Mouse (Mus musculus) layer of hippocampus, adult 8-10 months (tissue): ENCODE measurements around the gene Nox1. TPM values are rescaled to one million over a fixed set of nuclear protein-coding genes. Genes with fewer than 3 reads are reported as not detected.
"Not testable (repeated sequence)": the region's sequence is repeated elsewhere in the genome, so short reads cannot be mapped to it uniquely, and the experiment has no call there.

Experiments used
- DNase-seq, 2 experiments: peaks; one replicate each; pipeline ENCODE4 v3.0.0; 2022; ENCODE audit warnings: low spot score in 2 of 2
- total RNA-seq, 4 experiments: library from RNA; stranded (reverse); gene quantifications; 2 replicates each; pipeline ENCODE4 v1.2.4; 2022

Nox1 gene
- not detected for total RNA-seq

DNA sequence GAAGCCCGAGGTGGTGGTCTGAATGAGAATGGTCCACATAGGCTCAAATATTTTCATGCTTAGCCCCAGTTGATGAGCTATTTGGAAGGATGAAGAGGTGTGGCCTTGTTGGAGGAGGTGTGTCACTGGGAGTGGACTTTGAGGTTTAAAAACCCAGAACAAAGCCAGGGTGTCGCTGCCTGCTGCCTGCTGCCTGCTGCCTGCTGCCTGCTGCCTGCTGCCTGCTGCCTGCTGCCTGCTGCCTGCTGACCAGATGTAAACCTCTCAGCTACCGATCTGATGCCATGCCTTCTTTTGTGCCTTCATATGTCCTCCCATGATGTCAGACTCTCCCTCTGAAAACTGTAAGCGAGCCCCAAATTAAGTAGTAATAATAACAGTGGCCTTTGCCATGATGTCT lies at the start of gene Nox1:
Gene Nox1 (minus strand): TSS at position 101 of the 400 bp plus-strand sequence.
- DNase-seq = no peak

DNA sequence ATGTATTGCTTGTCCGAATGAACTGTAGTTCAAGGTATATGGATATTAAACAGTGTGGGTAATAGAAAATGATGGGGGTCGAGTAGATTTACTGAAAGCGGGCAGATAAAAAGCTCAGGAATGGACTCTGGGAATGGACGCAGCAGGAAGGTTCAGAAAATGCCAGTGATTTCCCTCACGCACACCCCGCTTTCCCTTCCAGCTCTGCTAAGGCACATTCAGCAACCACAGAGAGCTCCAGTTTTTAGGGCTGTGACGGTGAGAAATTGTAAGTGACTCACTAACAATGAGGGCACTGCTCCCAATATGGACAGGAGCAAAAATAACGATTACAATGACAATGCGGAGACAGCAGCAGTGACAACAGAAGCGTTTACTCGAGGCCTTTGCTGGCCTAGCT lies 40.4 kb upstream of the Nox1 start:
- DNase-seq = no peak

DNA sequence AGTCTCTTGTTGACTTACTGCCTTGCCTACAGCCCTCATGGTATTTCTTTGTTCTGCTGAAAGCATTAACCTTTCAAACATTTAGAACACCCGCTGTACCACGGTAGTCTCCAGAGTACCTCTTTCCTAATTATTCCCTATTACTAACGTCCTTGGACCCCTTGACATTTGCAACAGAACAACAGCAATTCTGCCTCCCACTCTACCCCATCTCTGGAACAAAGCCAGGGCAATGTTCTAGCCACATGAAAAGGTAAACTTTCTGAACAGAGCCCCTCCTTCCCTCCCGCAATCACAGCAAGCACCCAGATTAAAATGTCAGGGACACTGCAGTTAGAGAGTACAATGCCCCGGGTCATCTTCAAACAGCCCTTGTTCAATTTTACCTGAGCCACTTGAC lies 39.4 kb upstream of the Nox1 start:
- no peak for DNase-seq

DNA sequence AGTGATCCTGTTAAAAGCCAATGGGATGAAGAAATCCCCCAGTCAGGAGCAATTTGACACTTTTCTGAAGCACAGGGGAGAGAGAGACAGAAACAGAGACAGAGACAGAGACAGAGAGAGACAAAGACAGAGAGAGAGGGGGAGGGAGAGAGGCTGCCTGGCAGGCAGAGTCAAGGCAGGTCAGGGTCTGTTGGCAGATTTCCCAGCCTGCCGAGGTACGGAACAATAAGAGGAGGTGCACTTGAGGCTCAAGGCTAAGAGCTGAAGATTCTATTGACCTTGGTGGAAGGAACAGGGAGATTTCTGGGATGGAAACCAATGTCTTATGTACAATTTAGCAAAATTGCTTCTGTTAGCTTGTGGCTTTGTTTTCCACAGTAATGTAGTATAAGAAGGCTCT lies 26.4 kb upstream of the Nox1 start:
- no peak for DNase-seq

DNA sequence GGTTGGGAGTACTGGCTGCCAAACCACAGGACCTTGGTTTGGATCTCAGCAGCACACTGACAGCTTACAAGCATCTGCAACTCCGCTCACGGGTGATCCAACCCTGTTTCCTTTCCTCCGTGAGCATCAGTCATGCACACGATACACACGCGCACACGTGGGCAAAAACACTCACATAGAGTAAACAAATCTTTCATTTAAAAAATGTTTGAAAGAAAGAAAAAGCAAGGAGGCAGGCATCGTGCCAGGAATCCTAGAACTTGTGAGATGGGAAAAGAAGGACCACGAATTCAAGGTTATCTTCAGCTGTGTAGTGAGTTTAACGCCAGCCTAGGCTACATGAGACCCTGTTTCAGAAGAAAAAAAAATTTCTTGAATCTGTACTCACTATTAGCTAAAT lies 24.2 kb upstream of the Nox1 start:
- DNase-seq = no peak

DNA sequence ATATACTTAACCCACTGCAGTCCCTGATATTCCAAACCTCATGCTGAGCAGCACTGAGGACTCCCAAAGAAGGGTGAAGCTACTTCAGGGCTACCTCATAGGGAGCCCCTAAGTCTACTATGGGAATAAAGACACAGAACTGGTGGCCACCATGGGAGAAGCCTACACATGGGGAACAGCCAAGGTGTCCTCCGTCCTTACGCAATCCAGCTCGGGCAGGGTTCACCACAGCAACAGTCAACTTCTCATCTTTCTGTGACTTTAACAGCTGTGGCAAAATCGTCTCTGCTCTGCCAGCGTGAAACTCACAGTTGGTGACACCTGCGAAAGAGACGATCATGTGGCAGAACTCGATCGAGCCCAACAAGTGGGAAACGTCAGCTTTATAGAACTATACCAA lies 16.5 kb upstream of the Nox1 start:
- DNase-seq = no peak

DNA sequence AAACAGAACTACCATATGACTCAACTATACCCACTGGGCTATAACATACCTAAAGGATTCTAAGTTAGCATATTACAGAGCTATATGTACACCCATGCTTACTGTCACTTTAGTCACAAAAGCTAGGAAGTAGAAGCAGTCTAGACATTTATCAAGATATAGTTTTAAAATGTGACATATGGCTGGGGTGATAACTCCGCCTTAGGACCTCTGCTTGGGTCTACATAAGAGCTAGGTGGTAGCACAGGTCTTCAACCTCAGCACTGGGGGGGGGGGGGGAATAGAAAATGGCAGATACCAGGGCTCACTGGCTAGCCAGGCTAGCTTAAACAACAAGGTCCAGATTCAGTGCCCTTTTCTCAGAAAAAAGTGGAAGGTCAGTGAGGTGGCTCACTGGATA lies 11.3 kb upstream of the Nox1 start:
- no peak for DNase-seq

DNA sequence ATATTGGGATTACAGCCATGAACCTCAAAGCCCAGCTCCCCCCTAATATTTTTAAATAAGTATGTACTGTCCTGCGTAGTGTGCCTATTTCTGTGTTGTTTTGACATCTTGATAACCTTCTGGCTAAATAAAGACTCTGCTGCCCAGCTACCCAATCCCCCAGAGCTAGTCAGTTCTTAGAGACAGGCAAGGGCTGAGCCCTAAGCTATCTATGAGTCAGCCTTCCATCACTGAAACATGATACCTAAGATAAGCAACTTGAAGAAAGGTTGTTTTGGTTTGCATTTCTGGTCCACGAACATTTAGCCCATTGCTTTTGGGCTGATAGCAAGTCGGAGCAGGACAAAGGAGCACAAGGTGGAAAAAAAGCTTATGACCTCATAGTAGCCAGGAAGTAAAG lies 1.1 kb downstream of the Nox1 start:
- DNase-seq = no peak

DNA sequence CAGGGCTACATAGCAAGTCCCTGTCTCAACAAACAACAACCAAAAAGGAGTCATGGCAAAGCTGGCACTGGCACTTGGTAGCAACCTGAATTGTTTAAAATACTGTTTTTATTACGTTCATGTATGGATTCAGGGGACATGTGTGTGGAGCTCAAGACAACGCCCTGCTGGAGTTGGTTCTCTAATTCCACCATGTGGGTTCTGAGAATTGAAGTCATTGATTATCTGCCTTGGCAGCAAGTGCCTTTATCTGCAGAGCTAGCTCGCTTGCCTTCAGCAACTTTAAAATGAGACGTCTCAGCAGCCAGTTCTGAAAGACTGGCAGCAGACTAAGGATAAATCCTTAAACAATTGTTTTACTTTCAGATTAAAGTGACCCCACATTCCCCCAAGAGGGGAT lies 3.6 kb downstream of the Nox1 start:
- DNase-seq = no peak

DNA sequence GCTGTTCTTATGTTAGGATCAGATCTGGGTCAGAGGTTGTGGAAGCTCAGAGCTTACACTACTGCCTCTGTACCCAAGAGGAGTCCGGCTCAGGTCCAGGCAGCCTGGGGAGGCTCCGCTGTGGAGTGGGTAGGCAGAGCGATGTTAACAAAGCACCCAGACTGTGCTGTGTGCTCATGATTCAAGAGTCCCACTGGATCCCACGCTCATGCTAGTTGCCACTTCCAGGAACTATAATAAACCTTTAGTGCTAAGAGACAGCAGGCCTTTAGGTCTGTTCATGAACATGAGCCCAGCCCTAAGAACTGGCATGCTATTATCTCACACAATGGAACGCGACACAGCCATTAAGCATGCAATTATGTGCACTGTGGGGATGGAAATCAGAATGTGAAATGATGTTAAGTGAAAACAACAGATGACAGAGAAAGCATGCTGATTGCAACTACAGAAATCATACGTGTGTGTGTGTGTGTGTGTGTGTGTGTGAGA lies 10.6 kb downstream of the Nox1 start:
- peak; percentile 2 to 3 for DNase-seq

DNA sequence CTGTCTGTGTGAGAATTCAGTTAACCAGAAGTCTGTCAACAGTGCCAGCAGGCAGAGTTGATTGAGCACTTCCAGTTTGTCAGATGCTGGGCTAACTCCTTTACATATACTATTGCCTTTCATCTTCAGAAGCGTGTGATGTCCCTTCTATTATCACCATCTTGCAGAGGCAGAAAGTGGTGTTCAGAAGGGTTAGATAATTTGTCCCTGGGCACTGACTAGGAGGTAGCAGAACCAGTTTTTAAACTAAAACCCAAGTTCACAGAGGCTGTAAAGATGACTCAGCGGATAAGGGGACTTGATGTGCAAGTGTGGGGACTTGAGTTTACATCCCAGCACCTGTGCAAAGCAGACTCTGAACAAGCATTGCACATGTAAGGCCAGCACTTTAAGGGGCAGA lies 13.3 kb downstream of the Nox1 start:
- DNase-seq = no peak

DNA sequence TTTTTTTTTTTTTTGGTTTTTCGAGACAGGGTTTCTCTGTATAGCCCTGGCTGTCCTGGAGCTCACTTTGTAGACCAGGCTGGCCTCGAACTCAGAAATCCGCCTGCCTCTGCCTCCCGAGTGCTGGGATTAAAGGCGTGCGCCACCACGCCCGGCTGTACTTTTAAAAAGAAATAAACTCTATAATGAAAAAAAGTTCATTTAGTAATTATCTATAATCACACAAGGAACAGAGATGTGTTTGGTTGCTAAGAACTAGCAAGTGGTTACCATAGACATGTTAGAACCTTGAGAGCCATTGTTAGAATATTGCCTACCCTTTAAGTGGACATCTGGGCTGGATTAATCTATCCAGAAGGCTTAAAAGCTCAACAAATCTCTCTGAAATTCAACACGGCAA lies 34.6 kb downstream of the Nox1 start, which contains the start of gene Arl13a:
Gene Arl13a (plus strand): TSS at position 301 of the 400 bp plus-strand sequence.
- not testable (repeated sequence) for DNase-seq

DNA sequence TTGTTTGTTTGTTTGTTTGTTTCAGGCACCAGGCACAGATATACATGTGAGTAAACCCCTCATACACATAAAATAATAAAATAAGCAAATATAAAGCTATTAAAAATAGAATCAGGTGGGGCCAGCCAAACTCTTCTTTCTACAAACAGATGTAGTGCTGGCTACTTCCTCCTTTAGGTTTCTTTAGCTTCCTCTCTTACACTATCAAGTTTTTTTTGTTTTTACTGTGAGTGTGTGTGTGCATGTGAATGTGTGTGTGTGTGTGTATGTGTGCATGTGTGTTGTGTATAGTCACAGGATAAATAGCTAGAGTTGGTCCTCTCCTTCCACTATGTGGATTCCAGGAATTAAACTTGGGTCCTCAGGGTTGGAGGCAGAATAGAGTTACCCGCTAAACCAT lies 47.1 kb downstream of the Nox1 start:
- no peak for DNase-seq

DNA sequence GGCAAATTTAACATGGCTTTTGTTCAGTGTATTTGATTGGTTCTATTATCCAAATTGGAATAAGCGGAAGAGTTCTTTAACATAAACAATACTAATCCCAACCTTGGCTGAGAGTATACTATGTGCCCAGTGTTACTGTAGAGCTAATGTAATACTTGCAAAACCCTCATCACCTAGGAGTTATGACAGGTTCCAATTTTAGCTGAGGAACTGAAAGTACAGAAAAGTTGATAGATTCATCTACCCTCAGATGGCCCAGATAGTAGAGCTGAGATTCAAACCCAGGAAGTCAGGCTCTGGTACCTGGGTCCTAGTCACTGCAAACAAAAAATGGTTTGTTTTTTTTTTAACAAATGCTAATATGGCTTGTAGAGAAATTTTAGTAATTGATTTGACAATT lies 51.2 kb downstream of the Nox1 start:
- DNase-seq = no peak

DNA sequence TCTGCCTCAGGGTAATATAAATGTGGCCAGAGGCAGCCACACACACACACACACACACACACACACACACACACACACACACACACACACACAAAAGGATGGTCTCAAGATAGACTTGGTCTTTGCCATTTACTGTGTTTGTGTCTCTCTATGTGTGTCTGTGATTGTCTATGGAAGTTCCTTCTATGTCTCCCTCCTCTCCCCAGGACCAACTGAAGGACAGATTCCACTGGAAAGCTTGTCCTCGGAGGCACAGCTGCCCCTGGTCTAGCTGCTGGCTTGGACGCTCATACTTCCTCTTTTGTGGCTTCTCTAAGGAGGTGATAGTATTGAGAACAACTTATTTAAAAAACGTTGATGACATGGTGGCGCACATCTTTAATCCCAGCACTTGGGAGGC lies 58.3 kb downstream of the Nox1 start:
- no peak for DNase-seq

DNA sequence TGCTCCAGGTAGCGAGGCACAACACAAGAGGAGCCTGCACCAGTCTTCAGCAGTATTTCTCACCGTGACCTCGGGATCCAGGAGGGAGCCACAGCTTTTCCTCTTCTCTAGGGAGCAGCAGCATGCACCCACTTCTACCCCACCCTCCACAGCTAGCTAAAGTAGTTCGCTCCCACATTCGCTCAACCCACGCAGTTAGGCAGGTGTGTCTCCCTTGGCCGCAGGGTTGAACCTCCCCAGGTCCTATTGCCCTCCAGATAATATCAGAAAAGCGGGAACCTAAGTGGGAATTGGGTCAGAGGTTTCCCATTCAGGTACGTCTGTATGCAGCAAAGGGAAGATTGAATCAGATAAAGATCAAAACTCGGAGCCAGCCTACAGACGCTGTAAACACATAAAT lies 58.9 kb downstream of the Nox1 start:
- no peak for DNase-seq

DNA sequence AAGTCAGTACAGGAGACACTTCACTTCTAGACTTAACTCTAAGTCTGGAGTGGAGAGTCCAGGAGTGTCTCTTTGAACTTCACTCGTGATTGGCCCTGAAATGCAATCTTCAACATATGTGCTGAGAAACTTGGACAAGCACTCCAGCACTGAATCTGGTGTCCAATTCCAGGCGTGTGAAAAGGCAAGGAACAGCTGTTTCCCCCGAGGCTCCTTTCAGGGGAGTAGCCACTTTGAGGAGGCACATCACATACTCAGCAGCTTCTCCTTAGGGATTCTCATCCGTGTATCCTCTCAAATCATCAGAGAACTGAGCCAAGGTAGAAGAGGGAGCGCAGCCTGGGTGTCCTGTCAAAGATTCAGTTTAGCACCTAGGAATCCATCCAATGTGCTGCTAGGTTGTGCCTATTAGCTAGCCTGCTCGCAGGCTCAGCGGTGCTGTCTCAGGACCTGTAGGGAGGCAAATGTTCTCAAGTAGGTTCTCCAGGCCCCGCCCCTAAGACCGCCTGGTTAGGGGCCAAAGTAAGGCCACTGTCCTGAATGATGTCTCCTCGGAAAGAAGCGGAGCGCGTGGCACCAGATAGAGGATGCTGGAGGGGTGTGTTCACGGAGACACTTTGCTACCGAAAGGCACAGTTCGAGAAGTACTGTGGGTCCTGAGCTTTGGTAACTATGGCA lies 59.6 kb downstream of the Nox1 start, which contains the start of gene Xkrx:
Gene Xkrx (minus strand): TSS at position 34 of the 678 bp plus-strand sequence.
- no peak for DNase-seq

DNA sequence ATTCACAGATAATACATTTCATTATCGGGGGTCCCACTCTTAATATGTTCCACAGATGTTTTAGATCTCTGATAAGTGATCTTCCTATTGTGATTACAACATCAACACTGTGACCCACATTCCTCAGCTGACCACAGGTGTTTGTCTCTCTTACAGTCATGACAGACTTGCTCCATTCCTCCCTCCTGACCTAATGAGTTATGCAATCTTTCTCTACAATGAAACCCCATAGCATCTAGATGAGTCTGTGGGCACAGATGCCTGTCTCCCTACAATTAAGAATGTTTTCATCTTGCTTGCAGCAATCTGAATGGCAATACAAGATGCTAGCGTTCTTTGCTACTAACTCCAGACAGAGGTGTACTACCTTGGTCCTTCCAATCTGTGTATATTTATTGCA lies 61.3 kb downstream of the Nox1 start:
- no peak for DNase-seq

DNA sequence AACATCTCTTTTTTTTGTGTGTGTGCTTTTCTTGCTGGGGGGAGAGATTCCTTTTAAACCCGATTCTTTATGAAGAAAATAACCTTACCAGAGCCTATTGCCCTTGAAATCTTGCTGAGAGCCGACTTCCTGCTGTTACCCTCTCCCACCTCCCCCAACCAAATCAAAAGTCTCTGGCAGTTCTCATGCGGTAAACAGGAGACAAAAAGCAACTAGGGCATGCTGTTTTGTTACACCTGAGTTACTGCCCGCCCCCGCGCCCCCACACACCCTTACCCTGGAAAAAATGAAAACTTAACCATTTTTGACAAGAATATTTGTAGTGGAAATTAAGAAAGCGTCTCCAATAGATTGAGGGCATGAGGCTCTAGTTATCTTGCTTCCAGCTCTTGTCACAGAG lies 63.6 kb downstream of the Nox1 start:
- DNase-seq = no peak

DNA sequence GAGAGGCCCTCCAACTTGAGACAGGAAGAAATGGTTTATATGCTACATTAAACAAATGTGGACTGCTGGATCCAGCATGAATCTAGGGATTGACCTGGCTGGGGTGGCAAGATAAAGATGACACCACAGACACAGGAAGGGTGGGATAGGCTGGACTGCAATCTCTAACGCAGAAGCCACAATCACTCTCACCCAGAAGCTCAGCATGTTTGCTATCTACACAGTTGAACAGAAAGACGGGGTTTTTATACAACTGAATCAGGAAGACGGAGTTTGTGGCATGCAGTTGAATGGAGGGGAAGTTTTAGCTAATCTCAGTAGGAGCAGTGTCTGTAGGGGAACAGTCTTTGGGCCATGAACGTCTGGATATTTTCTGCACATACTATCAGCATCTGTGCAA lies 79.8 kb downstream of the Nox1 start:
- DNase-seq = no peak

DNA sequence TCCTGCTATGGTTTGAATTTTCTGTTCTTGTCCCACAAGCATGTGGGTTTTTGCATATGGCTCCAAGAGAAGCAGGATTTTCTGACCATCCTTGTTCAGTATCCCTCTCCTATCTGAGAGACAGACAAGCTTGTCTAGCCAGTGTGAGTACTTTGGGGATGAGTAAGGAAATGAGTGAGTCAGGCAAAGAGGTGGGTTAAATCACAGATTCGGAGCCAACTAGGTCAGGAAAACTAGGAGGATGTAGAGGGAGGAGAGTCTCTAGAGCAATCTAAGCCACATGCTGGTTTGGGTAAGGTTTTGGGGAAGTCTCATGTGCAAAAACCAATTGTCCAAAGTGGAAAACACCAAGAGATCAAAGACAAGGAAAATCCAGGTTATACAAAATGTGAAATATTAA lies 80.2 kb downstream of the Nox1 start:
- DNase-seq = no peak

DNA sequence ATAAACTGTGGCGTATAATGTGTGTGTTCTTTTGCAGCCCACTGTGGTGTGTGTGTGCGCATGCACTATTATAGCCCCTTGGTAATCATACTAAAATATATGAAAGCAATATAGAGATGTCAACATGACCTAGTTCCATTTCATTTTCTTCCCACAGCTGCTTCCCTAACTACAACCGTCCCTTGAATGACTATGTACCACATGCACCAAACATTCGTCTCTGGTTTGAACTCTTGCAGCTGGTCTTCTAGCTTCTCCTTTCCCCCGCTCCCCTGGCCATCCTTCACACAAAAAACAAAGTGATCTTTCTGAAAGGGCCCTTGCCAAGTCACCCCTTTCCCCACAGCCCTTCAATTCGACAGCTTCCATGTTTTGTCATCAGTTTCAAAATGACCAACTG lies 81.7 kb downstream of the Nox1 start:
- DNase-seq = no peak

DNA sequence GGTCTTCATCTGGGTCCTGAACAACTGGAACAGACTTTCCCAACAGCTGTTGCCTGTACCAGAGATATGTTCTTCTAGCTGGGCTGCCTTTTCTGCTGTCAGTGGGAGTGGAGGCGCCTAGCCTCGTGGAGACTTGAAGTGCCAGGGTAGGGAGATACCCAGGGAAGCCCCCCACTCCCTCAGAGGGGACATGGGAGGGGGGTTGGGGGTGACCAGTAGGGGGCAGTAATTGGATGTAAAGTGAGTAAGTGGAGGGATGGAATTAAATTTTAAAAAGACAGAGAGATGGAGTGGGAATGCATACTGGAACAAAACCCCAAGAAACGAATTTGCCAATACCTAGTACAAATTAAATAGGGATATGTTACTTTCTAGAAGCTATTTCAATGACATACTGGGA lies 87.9 kb downstream of the Nox1 start:
- no peak for DNase-seq

DNA sequence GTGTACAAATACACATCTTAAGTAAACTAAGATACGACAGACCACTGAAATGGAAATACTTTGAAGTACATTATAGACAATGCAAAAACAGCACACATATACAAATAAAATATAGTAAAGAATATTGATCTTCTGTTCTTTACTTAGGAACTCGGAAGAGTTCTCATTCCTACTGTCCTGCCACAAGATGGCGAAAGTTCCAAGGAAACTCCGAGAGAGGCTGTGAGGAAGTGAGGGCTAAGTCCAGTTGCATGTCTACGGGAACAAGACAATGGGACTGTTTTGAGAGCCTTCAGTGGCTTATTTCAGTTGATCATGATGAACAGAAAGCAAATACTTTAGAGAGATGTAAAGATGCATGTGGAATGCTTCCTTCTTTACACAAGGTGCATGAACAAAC lies 89.5 kb downstream of the Nox1 start:
- DNase-seq = no peak
